Mouse (Mus musculus) ovary, adult 10 weeks (tissue): ENCODE measurements around the gene Fam57a. TPM values are rescaled to one million over a fixed set of nuclear protein-coding genes. Genes with fewer than 3 reads are reported as not detected.

Source experiments
- polyA plus RNA-seq: library from polyadenylated mRNA; stranded (reverse); fragments of 350-450 nt; fragmentation: Illumina TruSeq; extraction: RNeasy Lipid Tissue Mini Kit (QIAGEN cat#74804); gene quantifications from one replicate; pipeline ENCODE4 v1.2.3, GENCODE M21; 2014

Fam57a gene
- 9.0 TPM for polyA plus RNA-seq

GRCm38 (mm10) chr11:76179495-76180145, at the start of gene Fam57a, which contains the start of gene Vps53:
Gene Fam57a, plus strand, starts transcription at chr11:76179671.
Gene Vps53, minus strand, starts transcription at chr11:76179647.

GRCm38 (mm10) chr11:76217390-76217800, 37.9 kb downstream of the Fam57a start, which contains the start of the genes Dbil5 and Gemin4:
Gene Dbil5, plus strand, starts transcription at chr11:76217608.
Gene Gemin4, minus strand, starts transcription at chr11:76217664.

GRCm38 (mm10) chr11:76242901-76243810, 63.7 kb downstream of the Fam57a start, which contains the start of the genes Mrm3 and Glod4:
Gene Mrm3, plus strand, starts transcription at chr11:76243715.
Gene Glod4, minus strand, starts transcription at chr11:76243725.

Other genes with a start within 250 kb of the Fam57a start
- 6.4 TPM for gene Rph3al, start 241.2 kb upstream of the Fam57a start, polyA plus RNA-seq
- gene 1700016K19Rik, start 179.8 kb upstream of the Fam57a start, polyA plus RNA-seq = 4.2 TPM
- gene Rflnb, start 151.9 kb upstream of the Fam57a start, polyA plus RNA-seq = 27.5 TPM
- gene Vps53, start within 50 bp of the Fam57a start, polyA plus RNA-seq = 37.7 TPM
- not detected for gene Dbil5, start 37.9 kb downstream of the Fam57a start, polyA plus RNA-seq
- gene Gemin4, start 38.0 kb downstream of the Fam57a start, polyA plus RNA-seq = 3.9 TPM
- gene Mrm3, start 64.0 kb downstream of the Fam57a start, polyA plus RNA-seq = 1.3 TPM
- gene Glod4, start 64.1 kb downstream of the Fam57a start, polyA plus RNA-seq = 168 TPM
- gene Nxn, start 219.5 kb downstream of the Fam57a start, polyA plus RNA-seq = 9.1 TPM
- gene Timm22, start 227.3 kb downstream of the Fam57a start, polyA plus RNA-seq = 6.6 TPM